Mouse (Mus musculus): ENCODE data around the gene Cdh10. TPM values are rescaled to one million over a fixed set of nuclear protein-coding genes. Genes with fewer than 3 reads are reported as not detected.

Cdh10 gene
- polyA plus RNA-seq, 1 experiment = 0.06 TPM

DNA sequence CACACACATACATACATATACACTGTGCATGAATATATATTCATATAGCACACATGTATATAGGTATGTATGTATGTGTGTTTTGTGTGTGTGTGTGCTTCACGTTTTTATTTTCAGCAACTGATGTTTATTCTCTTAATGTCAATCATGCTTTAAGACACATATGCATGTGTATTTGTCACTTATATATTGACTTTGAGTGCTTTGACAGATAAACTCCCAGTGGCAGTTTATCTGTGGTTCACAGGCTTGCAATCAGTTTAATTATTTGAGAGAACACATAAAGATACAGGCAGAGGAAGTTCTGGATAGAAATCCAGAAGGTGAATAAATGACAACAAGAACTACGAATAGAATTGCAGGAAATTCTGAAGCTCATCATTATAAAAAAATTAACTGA is 67.9 kb downstream of the Cdh10 start:
- H3K36me3 ChIP-seq (ENCODE audit: control insufficient read depth, insufficient read depth, low read length) = no peaks in the 10 kb centered on the region
- H3K27me3 ChIP-seq (ENCODE audit: control insufficient read depth, insufficient read depth, low read length) = no peaks in the 10 kb centered on the region
- TF ChIP-seq POLR2A (IDR thresholded peaks at IDR 0.05; ENCODE audit: low read depth, low read length) = no peak
- TF ChIP-seq CTCF (IDR thresholded peaks at IDR 0.05; ENCODE audit: extremely low read depth, insufficient read depth, insufficient read length, insufficient replicate concordance) = no peak
- no peaks in the 10 kb centered on the region for H3K4me1 ChIP-seq (ENCODE audit: control insufficient read depth, insufficient read depth, insufficient read length)
- no peak overlapping the region for H3K4me3 ChIP-seq (ENCODE audit: extremely low read depth, insufficient read depth, insufficient read length)
- WGBS = 75% methylated on average over 2 of the region's 2 CpGs
- H3K27ac ChIP-seq (ENCODE audit: insufficient read depth, low read length) = no peak overlapping the region
- no peak for DNase-seq (ENCODE audit: low read depth in 1 of 2, low spot score in 2 of 2)

DNA sequence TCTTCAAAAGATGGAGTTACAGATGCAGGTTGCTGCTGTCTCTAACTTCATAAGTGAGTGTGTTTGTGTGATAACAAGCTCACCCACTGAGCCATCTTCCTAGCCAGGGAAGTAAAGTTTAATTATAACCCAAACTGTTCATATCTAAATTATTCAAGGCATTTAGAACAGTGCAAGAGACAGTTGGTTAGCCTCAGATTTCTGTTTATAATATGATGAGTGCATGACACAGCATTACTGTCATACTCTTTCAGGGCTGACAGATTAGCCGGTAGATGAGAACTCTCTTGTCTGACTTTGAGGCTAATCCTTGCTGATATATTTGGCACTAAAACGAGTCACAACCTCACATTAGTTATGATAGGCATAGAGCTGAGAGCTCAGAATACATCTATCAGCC is 70.2 kb downstream of the Cdh10 start:
- Histone ChIP-seq H3K36me3 (ENCODE audit: control insufficient read depth, insufficient read depth, low read length) (no peaks in the 10 kb centered on the region), H3K4me1 (ENCODE audit: control insufficient read depth, insufficient read depth, insufficient read length) (no peaks in the 10 kb centered on the region)
- DNase-seq (ENCODE audit: low read depth in 1 of 2, low spot score in 2 of 2) = no peak

DNA sequence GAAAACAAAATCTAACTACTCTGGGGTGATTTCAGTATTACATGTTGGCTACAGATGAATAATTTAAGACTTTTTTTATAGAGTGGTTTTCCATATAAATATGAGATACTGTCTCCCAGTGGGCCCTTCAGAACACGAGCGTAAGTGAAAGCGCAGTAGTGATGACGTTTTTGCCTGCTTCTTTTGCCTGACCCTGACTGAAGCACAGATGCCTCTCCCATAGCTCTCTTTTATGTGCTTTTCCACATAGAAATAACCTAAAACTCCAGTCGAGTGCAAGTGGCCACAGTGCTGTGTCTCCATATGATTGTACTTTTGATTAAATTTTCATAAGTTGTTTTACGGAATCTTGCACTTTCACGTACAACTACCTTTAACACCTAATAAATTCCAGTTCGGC is 71.6 kb downstream of the Cdh10 start:
- Histone ChIP-seq H3K4me1 (ENCODE audit: control insufficient read depth, insufficient read depth, insufficient read length) (no peaks in the 10 kb centered on the region), H3K27me3 (ENCODE audit: control insufficient read depth, insufficient read depth, low read length) (no peaks in the 10 kb centered on the region), H3K27ac (ENCODE audit: insufficient read depth, low read length) (no peak overlapping the region), H3K36me3 (ENCODE audit: control insufficient read depth, insufficient read depth, low read length) (no peaks in the 10 kb centered on the region), H3K4me3 (ENCODE audit: extremely low read depth, insufficient read depth, insufficient read length) (no peak overlapping the region)
- no peak for DNase-seq (ENCODE audit: low read depth in 1 of 2, low spot score in 2 of 2)
- TF ChIP-seq CTCF (IDR thresholded peaks at IDR 0.05; ENCODE audit: extremely low read depth, insufficient read depth, insufficient read length, insufficient replicate concordance) (no peak), POLR2A (IDR thresholded peaks at IDR 0.05; ENCODE audit: low read depth, low read length) (no peak)
- WGBS = 90% methylated on average over 8 of the region's 8 CpGs

More for the DNA sequence above, 70.2 kb downstream of the Cdh10 start:
- H3K4me3 ChIP-seq (ENCODE audit: extremely low read depth, insufficient read depth, insufficient read length) = no peak overlapping the region
- no peaks in the 10 kb centered on the region for H3K27me3 ChIP-seq (ENCODE audit: control insufficient read depth, insufficient read depth, low read length)
- WGBS = 74% methylated on average over 2 of the region's 2 CpGs
- H3K27ac ChIP-seq (ENCODE audit: insufficient read depth, low read length) = no peak overlapping the region
- TF ChIP-seq CTCF (IDR thresholded peaks at IDR 0.05; ENCODE audit: extremely low read depth, insufficient read depth, insufficient read length, insufficient replicate concordance) (no peak), POLR2A (IDR thresholded peaks at IDR 0.05; ENCODE audit: low read depth, low read length) (no peak)

DNA sequence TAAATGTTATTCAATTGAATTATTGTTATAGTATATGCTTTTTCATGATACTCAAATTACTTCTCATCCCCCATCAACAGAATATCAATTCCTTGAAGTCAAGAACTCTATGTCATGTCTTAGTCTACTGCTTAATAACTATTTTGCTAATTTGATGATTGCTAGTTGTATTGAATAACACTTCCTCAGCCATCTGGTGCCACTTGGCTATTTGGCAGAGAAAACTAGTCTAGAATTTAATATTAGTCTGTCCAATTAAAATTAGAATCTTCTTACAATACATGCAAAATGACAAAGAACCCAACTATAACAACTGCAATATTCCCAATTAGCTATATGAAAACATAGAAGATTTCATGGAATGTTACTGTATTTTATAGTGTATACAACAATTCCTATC is 82.0 kb downstream of the Cdh10 start:
- no peak for DNase-seq (ENCODE audit: low read depth in 1 of 2, low spot score in 2 of 2)
- Histone ChIP-seq H3K4me3 (ENCODE audit: extremely low read depth, insufficient read depth, insufficient read length) (no peak overlapping the region), H3K27ac (ENCODE audit: insufficient read depth, low read length) (no peak overlapping the region), H3K27me3 (ENCODE audit: control insufficient read depth, insufficient read depth, low read length) (no peaks in the 10 kb centered on the region), H3K4me1 (ENCODE audit: control insufficient read depth, insufficient read depth, insufficient read length) (no peaks in the 10 kb centered on the region), H3K36me3 (ENCODE audit: control insufficient read depth, insufficient read depth, low read length) (no peaks in the 10 kb centered on the region)
- TF ChIP-seq CTCF (IDR thresholded peaks at IDR 0.05; ENCODE audit: extremely low read depth, insufficient read depth, insufficient read length, insufficient replicate concordance) (no peak), POLR2A (IDR thresholded peaks at IDR 0.05; ENCODE audit: low read depth, low read length) (no peak)

DNA sequence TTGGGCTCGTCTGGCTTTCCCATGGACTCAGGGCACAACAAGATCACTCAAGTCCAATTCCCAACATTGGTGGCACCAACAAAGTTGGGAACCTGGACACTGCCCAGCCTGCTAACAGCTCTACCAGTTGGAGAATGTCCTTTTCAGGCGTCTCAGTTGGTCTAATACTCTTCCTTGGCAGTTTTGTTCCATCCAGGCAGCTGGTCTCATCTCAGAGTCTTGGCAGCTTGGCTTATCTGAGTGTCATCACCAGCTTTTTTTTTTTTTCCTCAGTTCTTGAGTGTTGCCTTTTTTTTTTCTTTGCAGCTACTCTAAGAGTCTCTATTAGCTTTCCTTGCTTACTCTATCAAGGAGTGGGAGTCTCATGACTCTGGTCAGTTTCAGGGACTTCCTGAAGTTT is 85.4 kb downstream of the Cdh10 start:
- TF ChIP-seq POLR2A (IDR thresholded peaks at IDR 0.05; ENCODE audit: low read depth, low read length) (no peak), CTCF (IDR thresholded peaks at IDR 0.05; ENCODE audit: extremely low read depth, insufficient read depth, insufficient read length, insufficient replicate concordance) (no peak)
- Histone ChIP-seq H3K27ac (ENCODE audit: insufficient read depth, low read length) (no peak overlapping the region), H3K4me1 (ENCODE audit: control insufficient read depth, insufficient read depth, insufficient read length) (no peaks in the 10 kb centered on the region), H3K27me3 (ENCODE audit: control insufficient read depth, insufficient read depth, low read length) (no peaks in the 10 kb centered on the region), H3K36me3 (ENCODE audit: control insufficient read depth, insufficient read depth, low read length) (no peaks in the 10 kb centered on the region), H3K4me3 (ENCODE audit: extremely low read depth, insufficient read depth, insufficient read length) (no peak overlapping the region)
- DNase-seq (ENCODE audit: low read depth in 1 of 2, low spot score in 2 of 2) = no peak
- 85% methylated on average over 2 of the region's 2 CpGs for WGBS

DNA sequence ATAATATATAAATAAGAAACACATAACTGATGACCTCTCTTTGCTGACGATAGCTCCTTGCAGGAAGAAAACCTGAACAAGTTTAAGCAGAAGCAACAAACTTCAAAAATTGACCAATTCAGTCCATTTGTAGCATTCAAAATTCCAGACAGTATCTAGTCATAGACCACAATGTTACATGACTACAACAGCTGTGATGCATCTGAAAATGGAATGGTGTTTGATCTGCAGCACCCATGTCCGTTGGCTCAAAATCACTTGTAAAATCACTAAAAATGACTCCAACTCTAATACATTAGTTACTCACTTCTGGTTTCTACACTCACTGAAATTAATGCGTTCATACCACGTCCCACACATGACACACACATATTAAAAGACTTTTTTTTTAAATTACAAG is 91.9 kb downstream of the Cdh10 start:
- TF ChIP-seq POLR2A (IDR thresholded peaks at IDR 0.05; ENCODE audit: low read depth, low read length) (no peak), CTCF (IDR thresholded peaks at IDR 0.05; ENCODE audit: extremely low read depth, insufficient read depth, insufficient read length, insufficient replicate concordance) (no peak)
- Histone ChIP-seq H3K4me1 (ENCODE audit: control insufficient read depth, insufficient read depth, insufficient read length) (no peaks in the 10 kb centered on the region), H3K27ac (ENCODE audit: insufficient read depth, low read length) (no peak overlapping the region), H3K27me3 (ENCODE audit: control insufficient read depth, insufficient read depth, low read length) (no peaks in the 10 kb centered on the region), H3K36me3 (ENCODE audit: control insufficient read depth, insufficient read depth, low read length) (no peaks in the 10 kb centered on the region), H3K4me3 (ENCODE audit: extremely low read depth, insufficient read depth, insufficient read length) (no peak overlapping the region)
- no peak for DNase-seq (ENCODE audit: low read depth in 1 of 2, low spot score in 2 of 2)
- WGBS = 82% methylated on average over 4 of the region's 4 CpGs

DNA sequence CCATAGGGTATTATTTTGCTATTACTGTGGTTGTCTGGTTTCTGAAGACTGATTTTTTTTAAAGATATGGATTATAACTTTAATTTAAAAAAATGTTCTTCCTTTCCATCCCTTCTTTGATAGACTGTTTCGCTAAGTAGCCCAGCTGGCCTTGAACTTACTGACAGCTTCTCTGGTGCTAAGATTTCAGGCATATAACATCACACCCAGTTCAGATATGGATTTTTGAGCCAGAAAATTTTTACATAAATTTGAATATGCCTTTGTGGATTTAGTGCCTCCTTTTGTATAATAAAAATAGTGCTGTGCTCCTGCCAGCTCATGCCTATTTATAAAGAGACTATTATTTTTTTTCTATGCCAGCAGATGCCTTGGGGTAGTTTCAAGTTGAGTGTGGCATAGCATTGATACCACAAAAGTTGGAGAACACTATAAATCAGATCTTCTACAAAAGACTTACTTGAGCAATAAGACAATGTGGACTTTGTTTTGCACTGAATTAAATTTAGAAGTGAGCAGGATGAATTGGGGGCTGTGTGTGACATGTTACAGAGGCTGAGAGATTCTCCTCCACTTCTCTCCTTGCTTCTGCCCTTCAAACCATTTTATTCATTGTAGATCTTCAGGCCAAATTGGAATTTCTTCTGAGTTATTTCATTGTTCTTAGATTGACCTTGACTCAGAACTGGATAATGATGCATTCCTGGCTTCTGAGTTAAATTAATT is 106.8 kb downstream of the Cdh10 start:
- 76% methylated on average over 1 of the region's 1 CpGs for WGBS
- no peaks in the 10 kb centered on the region for H3K4me1 ChIP-seq (ENCODE audit: control insufficient read depth, insufficient read depth, insufficient read length)
- no peak overlapping the region for H3K27ac ChIP-seq (ENCODE audit: insufficient read depth, low read length)
- no peak for DNase-seq (ENCODE audit: low read depth in 1 of 2, low spot score in 2 of 2)
- TF ChIP-seq POLR2A (IDR thresholded peaks at IDR 0.05; ENCODE audit: low read depth, low read length) (no peak), CTCF (IDR thresholded peaks at IDR 0.05; ENCODE audit: extremely low read depth, insufficient read depth, insufficient read length, insufficient replicate concordance) (no peak)
- H3K4me3 ChIP-seq (ENCODE audit: extremely low read depth, insufficient read depth, insufficient read length) = no peak overlapping the region
- no peaks in the 10 kb centered on the region for H3K36me3 ChIP-seq (ENCODE audit: control insufficient read depth, insufficient read depth, low read length)
- no peaks in the 10 kb centered on the region for H3K27me3 ChIP-seq (ENCODE audit: control insufficient read depth, insufficient read depth, low read length)
